Mouse (Mus musculus) midbrain, embryonic 16.5 days (tissue): ENCODE results near the gene Ceacam20. TPM values are rescaled to one million over a fixed set of nuclear protein-coding genes. Genes with fewer than 3 reads are reported as not detected.

Experiments
- ATAC-seq: fragments of 200-750 bp; cut with Nextera tagmentation; 2 replicates; pipeline ENCODE4 v1.8.0; 2017; ENCODE audit warnings: moderate TSS enrichment
- H3K27ac ChIP-seq: fragments of 300-500 bp; sonication (generic); 2 replicates; pipeline ENCODE4 v1.5.1; 2014; ENCODE audit warnings: mild to moderate bottlenecking, low read length, mixed read lengths
- H3K27me3 ChIP-seq: fragments of 300-500 bp; sonication (generic); 2 replicates; pipeline ENCODE4 v1.6.1; 2014; ENCODE audit warnings: low read depth, low read length, mixed read lengths; ENCODE audit not compliant: control insufficient read depth, insufficient read depth
- H3K36me3 ChIP-seq: fragments of 300-500 bp; sonication (generic); 2 replicates; pipeline ENCODE4 v1.6.1; 2014; ENCODE audit warnings: mild to moderate bottlenecking, low read length, moderate library complexity, mixed read lengths; ENCODE audit not compliant: control insufficient read depth, insufficient read depth
- H3K4me1 ChIP-seq: fragments of 300-500 bp; sonication (generic); 2 replicates; pipeline ENCODE4 v1.6.1; 2014; ENCODE audit warnings: mild to moderate bottlenecking, low read length, mixed read lengths; ENCODE audit not compliant: control insufficient read depth, insufficient read depth
- H3K4me2 ChIP-seq: fragments of 300-500 bp; sonication (generic); 2 replicates; pipeline ENCODE4 v1.6.1; 2014; ENCODE audit warnings: mild to moderate bottlenecking, low read length, mixed read lengths
- H3K4me3 ChIP-seq: fragments of 300-500 bp; sonication (generic); 2 replicates; pipeline ENCODE4 v1.5.1; 2014; ENCODE audit warnings: low read depth, mild to moderate bottlenecking, low read length, moderate library complexity, mixed read lengths
- H3K9ac ChIP-seq: fragments of 300-500 bp; sonication (generic); 2 replicates; pipeline ENCODE4 v1.6.1; 2014; ENCODE audit warnings: low read depth, low read length, mixed read lengths
- H3K9me3 ChIP-seq: fragments of 300-500 bp; sonication (generic); replicated peaks from 2 replicates; pipeline ENCODE4 v1.6.1; 2014; ENCODE audit warnings: mild to moderate bottlenecking, low read length, mixed read lengths; ENCODE audit not compliant: control insufficient read depth, poor library complexity, severe bottlenecking
- WGBS: fragments of 180-500 bp; shearing (Covaris S2); extraction: QIAGEN DNeasy Blood & Tissue Kit; methylation state at CpG from one replicate; pipeline ENCODE4 v1.1.7; 2014; 5-methylcytosine and 5-hydroxymethylcytosine counted together
- polyA plus RNA-seq: library from polyadenylated mRNA; unstranded; fragments of >200 nt; fragmentation: Nextera tagmentation; extraction: Ambion mirVana; gene quantifications from 2 replicates; pipeline ENCODE4 v1.2.1, GENCODE M21; 2015

Ceacam20 gene
- polyA plus RNA-seq, 1 experiment from 2014 or later = not detected

- H3K4me1 ChIP-seq = no peaks in the 10 kb centered on the region
- H3K27me3 ChIP-seq = no peaks in the 10 kb centered on the region
- H3K4me2 ChIP-seq = no peak overlapping the region
- H3K27ac ChIP-seq = no peak overlapping the region
- 93% methylated on average over 5 of the region's 5 CpGs for WGBS
- H3K36me3 ChIP-seq = no peaks in the 10 kb centered on the region
- ATAC-seq = no peak
- H3K9ac ChIP-seq = no peak overlapping the region
- H3K4me3 ChIP-seq = no peak overlapping the region
- no peaks in the 10 kb centered on the region for H3K9me3 ChIP-seq
Measured at GRCm38 (mm10) chr7:19945201-19945600, 20.0 kb upstream of the Ceacam20 start.

- no peaks in the 10 kb centered on the region for H3K27me3 ChIP-seq
- no peaks in the 10 kb centered on the region for H3K36me3 ChIP-seq
- no peaks in the 10 kb centered on the region for H3K4me1 ChIP-seq
- H3K4me3 ChIP-seq = no peak overlapping the region
- no peak overlapping the region for H3K9ac ChIP-seq
- no peak for ATAC-seq
- no peak overlapping the region for H3K27ac ChIP-seq
- no peak overlapping the region for H3K4me2 ChIP-seq
- no peaks in the 10 kb centered on the region for H3K9me3 ChIP-seq
- 91% methylated on average over 13 of the region's 13 CpGs for WGBS
Measured at GRCm38 (mm10) chr7:19945821-19946515, 19.2 kb upstream of the Ceacam20 start.

- WGBS = 80% methylated on average over 12 of the region's 12 CpGs
- no peak for ATAC-seq
- no peaks in the 10 kb centered on the region for H3K27me3 ChIP-seq
- H3K4me3 ChIP-seq = no peak overlapping the region
- no peaks in the 10 kb centered on the region for H3K9me3 ChIP-seq
- H3K27ac ChIP-seq = no peak overlapping the region
- H3K4me2 ChIP-seq = no peak overlapping the region
- no peak overlapping the region for H3K9ac ChIP-seq
- no peaks in the 10 kb centered on the region for H3K4me1 ChIP-seq
- no peaks in the 10 kb centered on the region for H3K36me3 ChIP-seq
Measured at GRCm38 (mm10) chr7:19948956-19949355, 16.3 kb upstream of the Ceacam20 start.

- Histone ChIP-seq H3K27me3 (no peaks in the 10 kb centered on the region), H3K9me3 (no peaks in the 10 kb centered on the region), H3K4me2 (no peak overlapping the region), H3K36me3 (no peaks in the 10 kb centered on the region), H3K27ac (no peak overlapping the region), H3K4me3 (no peak overlapping the region), H3K9ac (no peak overlapping the region), H3K4me1 (no peaks in the 10 kb centered on the region)
- no peak for ATAC-seq
- WGBS = 69% methylated on average over 10 of the region's 10 CpGs
Measured at GRCm38 (mm10) chr7:19949996-19950395, 15.2 kb upstream of the Ceacam20 start.

GRCm38 (mm10) chr7:19950589-19950988, 14.6 kb upstream of the Ceacam20 start, which contains the start of gene Igsf23:
Gene Igsf23 (minus strand): TSS chr7:19950756.
- H3K4me3 ChIP-seq = no peak within 1 kb of the TSS
- 66% methylated on average over 9 of the region's 9 CpGs for WGBS
- H3K4me1 ChIP-seq = no peaks in the 10 kb centered on the region
- H3K9ac ChIP-seq = no peak within 1 kb of the TSS
- no peak within 1 kb of the TSS for H3K4me2 ChIP-seq
- no peaks in the 10 kb centered on the region for H3K36me3 ChIP-seq
- H3K9me3 ChIP-seq = no peaks in the 10 kb centered on the region
- H3K27ac ChIP-seq = no peak within 1 kb of the TSS
- H3K27me3 ChIP-seq = no peaks in the 10 kb centered on the region
- ATAC-seq = no peak

GRCm38 (mm10) chr7:19952320-19952986, 12.8 kb upstream of the Ceacam20 start:
- H3K4me3 ChIP-seq = no peak overlapping the region
- H3K27me3 ChIP-seq = no peaks in the 10 kb centered on the region
- no peak overlapping the region for H3K9ac ChIP-seq
- no peak overlapping the region for H3K27ac ChIP-seq
- H3K36me3 ChIP-seq = no peaks in the 10 kb centered on the region
- no peak for ATAC-seq
- 40% methylated on average over 10 of the region's 10 CpGs for WGBS
- H3K4me2 ChIP-seq = no peak overlapping the region
- H3K9me3 ChIP-seq = no peaks in the 10 kb centered on the region
- no peaks in the 10 kb centered on the region for H3K4me1 ChIP-seq

- no peaks in the 10 kb centered on the region for H3K36me3 ChIP-seq
- 43% methylated on average over 9 of the region's 9 CpGs for WGBS
- no peak overlapping the region for H3K9ac ChIP-seq
- H3K9me3 ChIP-seq = no peaks in the 10 kb centered on the region
- H3K27me3 ChIP-seq = no peaks in the 10 kb centered on the region
- no peak for ATAC-seq
- no peaks in the 10 kb centered on the region for H3K4me1 ChIP-seq
- H3K27ac ChIP-seq = no peak overlapping the region
- no peak overlapping the region for H3K4me2 ChIP-seq
- no peak overlapping the region for H3K4me3 ChIP-seq
Measured at GRCm38 (mm10) chr7:19953054-19953453, 12.2 kb upstream of the Ceacam20 start.

- Histone ChIP-seq H3K4me3 (no peak overlapping the region), H3K27me3 (no peaks in the 10 kb centered on the region), H3K36me3 (no peaks in the 10 kb centered on the region), H3K27ac (no peak overlapping the region), H3K4me1 (no peaks in the 10 kb centered on the region), H3K9ac (no peak overlapping the region), H3K9me3 (no peaks in the 10 kb centered on the region), H3K4me2 (no peak overlapping the region)
- WGBS = 82% methylated on average over 4 of the region's 4 CpGs
- ATAC-seq = no peak
Measured at GRCm38 (mm10) chr7:19955861-19956260, 9.4 kb upstream of the Ceacam20 start.

- Histone ChIP-seq H3K36me3 (no peaks in the 10 kb centered on the region), H3K4me1 (no peaks in the 10 kb centered on the region), H3K27me3 (no peaks in the 10 kb centered on the region), H3K9ac (no peak overlapping the region; the same call in 1 of the 2 replicates), H3K27ac (no peak overlapping the region), H3K9me3 (no peaks in the 10 kb centered on the region), H3K4me3 (no peak overlapping the region), H3K4me2 (no peak overlapping the region)
- ATAC-seq = peak; percentile 71; the same call in 1 of the 2 replicates
- 5% methylated on average over 7 of the region's 7 CpGs for WGBS
Measured at GRCm38 (mm10) chr7:19956341-19956781, 8.9 kb upstream of the Ceacam20 start.
